Mouse (Mus musculus) midbrain, postnatal 0 days (tissue): ENCODE results near the gene Paqr4. TPM values are rescaled to one million over a fixed set of nuclear protein-coding genes. Genes with fewer than 3 reads are reported as not detected.

Experiments used
- ATAC-seq: fragments of 200-750 bp; cut with Nextera tagmentation; 2 replicates; pipeline ENCODE4 v1.8.0; 2017; ENCODE audit warnings: moderate number of reproducible peaks, mild to moderate bottlenecking, moderate TSS enrichment, moderate library complexity; ENCODE audit not compliant: low FRiP score
- DNase-seq: peaks from one replicate; pipeline ENCODE4 v3.0.0-alpha.2; 2015; ENCODE audit warnings: low spot score
- H3K27ac ChIP-seq: fragments of 300-500 bp; sonication (generic); 2 replicates; pipeline ENCODE4 v1.5.1; 2014; ENCODE audit warnings: low read depth, mild to moderate bottlenecking, low read length, mixed read lengths
- H3K27me3 ChIP-seq: fragments of 300-500 bp; sonication (generic); 2 replicates; pipeline ENCODE4 v1.6.1; 2014; ENCODE audit warnings: low read length, control low read depth, mixed read lengths; ENCODE audit not compliant: insufficient read depth
- H3K36me3 ChIP-seq: fragments of 300-500 bp; sonication (generic); 2 replicates; pipeline ENCODE4 v1.6.1; 2014; ENCODE audit warnings: low read length, control low read depth, mixed read lengths; ENCODE audit not compliant: insufficient read depth
- H3K4me1 ChIP-seq: fragments of 300-500 bp; sonication (generic); 2 replicates; pipeline ENCODE4 v1.6.1; 2014; ENCODE audit warnings: mild to moderate bottlenecking, control low read depth, antibody characterized with exemption, low read length, mixed read lengths; ENCODE audit not compliant: insufficient read depth
- H3K4me2 ChIP-seq: fragments of 300-500 bp; sonication (generic); 2 replicates; pipeline ENCODE4 v1.6.1; 2014; ENCODE audit warnings: low read depth, mild to moderate bottlenecking, low read length, mixed read lengths; ENCODE audit not compliant: poor library complexity, severe bottlenecking
- H3K4me3 ChIP-seq: fragments of 300-500 bp; sonication (generic); 2 replicates; pipeline ENCODE4 v1.5.1; 2014; ENCODE audit warnings: low read depth, mild to moderate bottlenecking, low read length, moderate library complexity
- H3K9ac ChIP-seq: fragments of 300-500 bp; sonication (generic); replicated peaks from 2 replicates; pipeline ENCODE4 v1.6.1; 2014; ENCODE audit warnings: mild to moderate bottlenecking, low read length, moderate library complexity, mixed read lengths; ENCODE audit not compliant: poor library complexity, severe bottlenecking
- H3K9me3 ChIP-seq: fragments of 300-500 bp; sonication (generic); 2 replicates; pipeline ENCODE4 v1.6.1; 2016; ENCODE audit warnings: low read length, control low read depth
- CTCF ChIP-seq: IDR thresholded peaks from 2 replicates; pipeline ENCODE4 v1.5.1; 2016; ENCODE audit warnings: antibody characterized with exemption, mild to moderate bottlenecking
- WGBS: fragments of 180-500 bp; shearing (Covaris S2); extraction: QIAGEN DNeasy Blood & Tissue Kit; methylation state at CpG from one replicate; pipeline ENCODE4 v1.1.7; 2014; 5-methylcytosine and 5-hydroxymethylcytosine counted together
- polyA plus RNA-seq: library from polyadenylated mRNA; unstranded; fragments of >200 nt; fragmentation: Nextera tagmentation; extraction: Ambion mirVana; gene quantifications from 2 replicates; pipeline ENCODE4 v1.2.1, GENCODE M21; 2015
- total RNA-seq: library from RNA; depleted of rRNA; stranded (reverse); fragments of >200 nt; gene quantifications from 2 replicates; pipeline ENCODE4 v1.2.3, GENCODE M21; 2014; rRNA removed

Gene Paqr4
- total and polyA plus RNA-seq, 2 experiments from 2014 or later, result 66.0 to 103 TPM

DNA sequence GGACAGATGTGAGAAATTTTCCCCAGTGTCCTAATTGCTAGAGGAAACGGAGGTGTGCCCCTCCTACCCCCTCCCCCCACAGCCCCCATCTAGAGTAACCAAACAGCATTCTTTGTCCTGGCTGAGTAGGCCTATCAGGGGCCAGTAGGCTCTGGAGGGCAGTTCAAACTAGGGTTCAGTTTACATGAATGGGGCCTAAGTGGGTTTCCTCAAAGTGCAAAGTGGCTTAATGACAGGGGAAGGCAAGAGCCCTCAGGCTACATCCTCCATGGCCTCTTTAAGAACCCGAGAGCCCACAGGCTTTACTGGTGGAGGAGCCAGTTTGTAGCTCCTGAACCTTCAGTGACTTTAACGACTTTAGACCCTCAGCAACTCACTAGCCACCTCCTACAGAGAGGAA is 44.9 kb downstream of the Paqr4 start:
- Histone ChIP-seq H3K4me2 (no peak overlapping the region), H3K27ac (no peak overlapping the region), H3K4me1 (no peaks in the 10 kb centered on the region), H3K36me3 (no peaks in the 10 kb centered on the region), H3K4me3 (no peak overlapping the region), H3K9me3 (no peaks in the 10 kb centered on the region), H3K9ac (no peak overlapping the region), H3K27me3 (peaks cover 8% of the 10 kb centered on the region)
- 17% methylated on average over 3 of the region's 3 CpGs for WGBS
- no peak for ATAC-seq
- TF ChIP-seq CTCF, result no peak
- DNase-seq, result no peak

GRCm38 (mm10) chr17:23694491-23694890 is 46.2 kb downstream of the Paqr4 start:
- Histone ChIP-seq H3K36me3 (no peaks in the 10 kb centered on the region), H3K27me3 (peaks cover 8% of the 10 kb centered on the region), H3K9ac (no peak overlapping the region), H3K9me3 (no peaks in the 10 kb centered on the region), H3K4me2 (no peak overlapping the region), H3K27ac (no peak overlapping the region), H3K4me3 (no peak overlapping the region), H3K4me1 (no peaks in the 10 kb centered on the region)
- ATAC-seq (no peak), DNase-seq (no peak)
- WGBS, result 55% methylated on average over 1 of the region's 1 CpGs
- no peak for TF ChIP-seq CTCF

Other genes starting within 250 kb of the Paqr4 start
- 16.9 and 21.7 TPM in 2 replicates for gene Zfp213, start 176.6 kb downstream of the Paqr4 start, total RNA-seq
- 10.0 and 10.7 TPM in 2 replicates for gene Zfp213, start 176.6 kb downstream of the Paqr4 start, polyA plus RNA-seq
- gene Zfp13, start 141.4 kb downstream of the Paqr4 start, total RNA-seq, result 36.2 and 48.2 TPM in 2 replicates
- 23.3 and 26.3 TPM in 2 replicates for gene Zfp13, start 141.4 kb downstream of the Paqr4 start, polyA plus RNA-seq
- gene Zscan10, start 140.0 kb downstream of the Paqr4 start, total RNA-seq, result not detected in 2 replicates
- gene Zscan10, start 140.0 kb downstream of the Paqr4 start, polyA plus RNA-seq, result not detected in 2 replicates
- 0.33 and 0.66 TPM in 2 replicates for gene Mmp25, start 95.6 kb downstream of the Paqr4 start, total RNA-seq
- gene Mmp25, start 95.6 kb downstream of the Paqr4 start, polyA plus RNA-seq, result 0.98 and 1.0 TPM in 2 replicates
- not detected in 2 replicates for gene Bicdl2, start 80.4 kb downstream of the Paqr4 start, total RNA-seq
- gene Bicdl2, start 80.4 kb downstream of the Paqr4 start, polyA plus RNA-seq, result 0.10 TPM in 1 of 2 replicates, not detected in the other
- gene Hcfc1r1, start 67.3 kb downstream of the Paqr4 start, total RNA-seq, result 87.3 and 194 TPM in 2 replicates
- 210 and 212 TPM in 2 replicates for gene Hcfc1r1, start 67.3 kb downstream of the Paqr4 start, polyA plus RNA-seq
- 16.7 and 21.5 TPM in 2 replicates for gene Thoc6, start 67.0 kb downstream of the Paqr4 start, total RNA-seq
- 21.1 and 23.2 TPM in 2 replicates for gene Thoc6, start 67.0 kb downstream of the Paqr4 start, polyA plus RNA-seq
- 3.9 and 4.2 TPM in 2 replicates for gene Tnfrsf12a, start 63.4 kb downstream of the Paqr4 start, total RNA-seq
- gene Tnfrsf12a, start 63.4 kb downstream of the Paqr4 start, polyA plus RNA-seq, result 3.3 TPM in 2 replicates
- 0.60 and 0.99 TPM in 2 replicates for gene Cldn6, start 61.6 kb downstream of the Paqr4 start, total RNA-seq
- gene Cldn6, start 61.6 kb downstream of the Paqr4 start, polyA plus RNA-seq, result 0.31 and 0.56 TPM in 2 replicates
- 0.19 and 0.55 TPM in 2 replicates for gene Cldn9, start 56.8 kb downstream of the Paqr4 start, total RNA-seq
- 0.25 TPM in 1 of 2 replicates, not detected in the other for gene Cldn9, start 56.8 kb downstream of the Paqr4 start, polyA plus RNA-seq
- 0.19 TPM in 1 of 2 replicates, not detected in the other for gene 1520401A03Rik, start 18.1 kb downstream of the Paqr4 start, total RNA-seq
- gene 1520401A03Rik, start 18.1 kb downstream of the Paqr4 start, polyA plus RNA-seq, result 0.15 TPM in 1 of 2 replicates, not detected in the other
- gene Pkmyt1, start 14.5 kb downstream of the Paqr4 start, total RNA-seq, result 18.3 and 18.4 TPM in 2 replicates
- gene Pkmyt1, start 14.5 kb downstream of the Paqr4 start, polyA plus RNA-seq, result 18.0 and 18.3 TPM in 2 replicates
- 0.38 and 2.5 TPM in 2 replicates for gene Kremen2, start 5.0 kb upstream of the Paqr4 start, total RNA-seq
- gene Kremen2, start 5.0 kb upstream of the Paqr4 start, polyA plus RNA-seq, result 1.3 TPM in 2 replicates
- gene Flywch1, start 30.7 kb upstream of the Paqr4 start, total RNA-seq, result 248 and 253 TPM in 2 replicates
- 188 TPM in 2 replicates for gene Flywch1, start 30.7 kb upstream of the Paqr4 start, polyA plus RNA-seq
- 94.8 and 96.5 TPM in 2 replicates for gene Flywch2, start 45.2 kb upstream of the Paqr4 start, total RNA-seq
- gene Flywch2, start 45.2 kb upstream of the Paqr4 start, polyA plus RNA-seq, result 128 and 133 TPM in 2 replicates
- 162 and 196 TPM in 2 replicates for gene Srrm2, start 49.7 kb upstream of the Paqr4 start, total RNA-seq
- gene Srrm2, start 49.7 kb upstream of the Paqr4 start, polyA plus RNA-seq, result 351 and 443 TPM in 2 replicates
- gene Elob, start 88.3 kb upstream of the Paqr4 start, total RNA-seq, result 1,027 and 1,129 TPM in 2 replicates
- 1,525 and 1,526 TPM in 2 replicates for gene Elob, start 88.3 kb upstream of the Paqr4 start, polyA plus RNA-seq
- gene Prss33, start 95.2 kb upstream of the Paqr4 start, total RNA-seq, result not detected in 2 replicates
- 0.17 TPM in 1 of 2 replicates, not detected in the other for gene Prss33, start 95.2 kb upstream of the Paqr4 start, polyA plus RNA-seq
- not detected in 2 replicates for gene Prss32, start 103.0 kb upstream of the Paqr4 start, total RNA-seq
- 0.23 and 0.60 TPM in 2 replicates for gene Prss32, start 103.0 kb upstream of the Paqr4 start, polyA plus RNA-seq
- gene Prss41, start 103.3 kb upstream of the Paqr4 start, total RNA-seq, result 0.11 and 1.8 TPM in 2 replicates
- 1.3 and 2.2 TPM in 2 replicates for gene Prss41, start 103.3 kb upstream of the Paqr4 start, polyA plus RNA-seq
- not detected in 2 replicates for gene Prss21, start 127.2 kb upstream of the Paqr4 start, total RNA-seq
- not detected in 2 replicates for gene Prss21, start 127.2 kb upstream of the Paqr4 start, polyA plus RNA-seq
- 2.0 TPM in 1 of 2 replicates, not detected in the other for gene Dcpp1, start 140.0 kb upstream of the Paqr4 start, total RNA-seq
- not detected in 2 replicates for gene Dcpp1, start 140.0 kb upstream of the Paqr4 start, polyA plus RNA-seq
- gene Dcpp2, start 140.0 kb upstream of the Paqr4 start, total RNA-seq, result not detected in 2 replicates
- gene Dcpp2, start 140.0 kb upstream of the Paqr4 start, polyA plus RNA-seq, result not detected in 2 replicates
- gene Dcpp3, start 176.6 kb upstream of the Paqr4 start, total RNA-seq, result not detected in 2 replicates
- not detected in 2 replicates for gene Dcpp3, start 176.6 kb upstream of the Paqr4 start, polyA plus RNA-seq
- not detected in 2 replicates for gene Sbp, start 200.8 kb upstream of the Paqr4 start, total RNA-seq
- gene Sbp, start 200.8 kb upstream of the Paqr4 start, polyA plus RNA-seq, result not detected in 2 replicates
- not detected in 2 replicates for gene Sbpl, start 214.4 kb upstream of the Paqr4 start, total RNA-seq
- gene Sbpl, start 214.4 kb upstream of the Paqr4 start, polyA plus RNA-seq, result not detected in 2 replicates
- gene Prss30, start 239.7 kb upstream of the Paqr4 start, total RNA-seq, result 1.8 TPM in 1 of 2 replicates, not detected in the other
- gene Prss30, start 239.7 kb upstream of the Paqr4 start, polyA plus RNA-seq, result 0.15 and 0.17 TPM in 2 replicates